Mouse (Mus musculus) ES-E14 (cell line): ENCODE measurements at regions not wholly inside any gene's neighbourhood (a gene's known extent, or its start where the extent isn't known, plus 50 kb on each side); places are given as distances from the start of the nearest gene placed in this dataset.

Experiments used
- CHD2 ChIP-seq: IDR thresholded peaks from 2 replicates; pipeline ENCODE4 v1.6.1; 2014; ENCODE audit warnings: mild to moderate bottlenecking, low read depth, low read length, inconsistent platforms
- HCFC1 ChIP-seq: IDR thresholded peaks from 2 replicates; pipeline ENCODE4 v1.6.1; 2012; ENCODE audit warnings: low read length, inconsistent platforms, borderline replicate concordance; ENCODE audit not compliant: insufficient read depth
- ZC3H11A ChIP-seq: IDR thresholded peaks from 2 replicates; pipeline ENCODE4 v1.6.1; 2012; ENCODE audit warnings: low read depth, mild to moderate bottlenecking, inconsistent platforms, low read length, borderline replicate concordance
- ZNF384 ChIP-seq: IDR thresholded peaks from 2 replicates; pipeline ENCODE4 v1.6.1; 2012; ENCODE audit warnings: low read depth, low read length, inconsistent platforms

- no peak for TF ChIP-seq HCFC1
- no peak for TF ChIP-seq ZNF384
- TF ChIP-seq ZC3H11A = no peak
- no peak for TF ChIP-seq CHD2
Observed at GRCm38 (mm10) chr4:125850300-125850699, 174.1 kb upstream of the Csf3r start.
